Mouse (Mus musculus) B cell, adult 67 days (primary cell): ENCODE results near the gene 1700012B09Rik. TPM values are rescaled to one million over a fixed set of nuclear protein-coding genes. Genes with fewer than 3 reads are reported as not detected.

Experiments
- total RNA-seq, 2 experiments: library from RNA; stranded (reverse); gene quantifications; 4 replicates each; pipeline ENCODE4 v1.2.4; 2023

1700012B09Rik gene
- total RNA-seq = not detected

GRCm38 (mm10) chr9:14770803-14771471 lies at the start of gene 1700012B09Rik:
Gene 1700012B09Rik (minus strand): TSS chr9:14771030.

DNA sequence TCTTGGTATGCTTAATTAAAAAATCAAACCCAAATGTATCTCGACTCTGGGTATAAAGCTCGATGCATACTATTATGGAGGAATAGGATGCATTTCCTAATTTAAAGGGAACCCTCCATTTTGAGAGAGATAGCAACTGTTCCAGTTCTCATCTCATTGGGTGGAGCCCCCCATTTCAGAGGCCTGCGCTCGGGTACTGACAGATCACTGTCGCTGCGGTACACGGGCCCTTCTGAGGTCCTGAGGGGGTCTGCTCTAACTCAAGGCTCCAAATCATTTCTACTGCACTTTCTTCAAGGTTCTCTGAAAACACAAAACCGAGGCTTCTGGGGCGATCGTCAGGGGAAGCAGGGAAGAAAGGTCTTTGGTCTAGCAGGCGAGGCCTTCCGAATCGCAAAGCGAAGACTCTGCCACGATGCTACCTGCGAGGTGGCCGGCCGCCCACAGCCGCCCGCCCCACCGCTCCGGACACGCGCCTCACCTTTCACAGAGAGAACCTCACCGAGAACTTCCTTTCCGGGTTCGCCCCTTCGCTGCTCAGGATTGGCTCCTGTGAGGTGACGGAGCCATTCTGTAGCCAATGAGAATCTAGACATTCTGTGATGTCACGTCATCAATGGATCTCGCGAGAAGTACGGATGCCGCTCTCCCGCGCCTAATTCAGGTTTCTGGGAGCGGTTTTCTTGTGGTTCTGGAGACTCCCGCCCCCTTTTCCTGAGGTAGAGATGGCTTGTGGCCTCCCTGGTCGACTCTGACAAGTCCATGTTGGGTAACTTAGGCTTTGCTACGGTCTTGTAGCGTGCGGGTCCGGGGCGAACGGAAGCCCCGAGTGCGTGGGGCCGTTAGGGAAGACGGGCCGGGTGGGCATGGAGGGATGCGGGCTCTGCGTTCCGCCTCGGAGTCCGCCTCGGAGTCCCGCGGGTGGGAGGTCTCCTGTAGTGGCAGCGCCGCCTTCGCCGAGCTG lies 13.5 kb upstream of the 1700012B09Rik start, which contains the start of the genes Mre11a and Ankrd49:
Gene Mre11a, plus strand, starts transcription at position 616 of the 964 bp plus-strand sequence.
Gene Ankrd49, minus strand, starts transcription at position 818 of the 964 bp plus-strand sequence.

GRCm38 (mm10) chr9:14752001-14752522 lies 18.8 kb downstream of the 1700012B09Rik start, which contains the start of gene Fut4:
Gene Fut4 (minus strand): TSS chr9:14752393.

GRCm38 (mm10) chr9:14740151-14740924 lies 30.5 kb downstream of the 1700012B09Rik start, which contains the start of gene Piwil4:
Gene Piwil4 (minus strand): TSS chr9:14740733.

Other genes with a start within 250 kb of the 1700012B09Rik start
- not detected for gene Amotl1, start 126.0 kb downstream of the 1700012B09Rik start, total RNA-seq
- not detected for gene Piwil4, start 30.3 kb downstream of the 1700012B09Rik start, total RNA-seq
- gene Fut4, start 18.6 kb downstream of the 1700012B09Rik start, total RNA-seq = under 1 TPM; 0.12 to 0.44 TPM
- gene Mre11a, start 13.6 kb upstream of the 1700012B09Rik start, total RNA-seq = 10 to 100 TPM; 51.8 to 65.6 TPM
- 10 to 100 TPM; 25.5 to 28.1 TPM for gene Ankrd49, start 13.8 kb upstream of the 1700012B09Rik start, total RNA-seq
- not detected for gene Gpr83, start 89.2 kb upstream of the 1700012B09Rik start, total RNA-seq
- under 1 TPM in 1 of 2 experiments, not detected in 1; 0.55 TPM for gene Izumo1r, start 132.9 kb upstream of the 1700012B09Rik start, total RNA-seq